Mouse (Mus musculus) gastrocnemius, adult 2 months (tissue): ENCODE data around the gene Gm13083. TPM values are rescaled to one million over a fixed set of nuclear protein-coding genes. Genes with fewer than 3 reads are reported as not detected.
"Not testable (repeated sequence)": the region's sequence is repeated elsewhere in the genome, so short reads cannot be mapped to it uniquely, and the experiment has no call there.

ENCODE experiments used
- DNase-seq: peaks from one replicate; pipeline ENCODE4 v3.0.0; 2022
- H3K27ac ChIP-seq: fragments of 200-600 bp; 2 replicates; pipeline ENCODE4 v1.8.1; 2022; ENCODE audit warnings: mild to moderate bottlenecking
- H3K4me3 ChIP-seq: fragments of 200-600 bp; 2 replicates; pipeline ENCODE4 v1.8.1; 2022; ENCODE audit warnings: mild to moderate bottlenecking, moderate library complexity
- intact Hi-C: fragments of 180-260 bp; cut with DNase I; formaldehyde crosslinking; loops from one replicate; pipeline ENCODE4 v1.15.1; 2025
- long read RNA-seq, 2 experiments: library from polyadenylated mRNA; stranded (forward); transcript quantifications; one replicate each; pipeline ENCODE4 v2.0.0; 2021
- total RNA-seq, 2 experiments: library from RNA; stranded (reverse); gene quantifications; 2 replicates each; pipeline ENCODE4 v1.2.3; 2021

Gm13083 gene
- not detected for total RNA-seq
- long read RNA-seq, experiment 1, result 0 reads
- long read RNA-seq, experiment 2, result 0 reads

DNA sequence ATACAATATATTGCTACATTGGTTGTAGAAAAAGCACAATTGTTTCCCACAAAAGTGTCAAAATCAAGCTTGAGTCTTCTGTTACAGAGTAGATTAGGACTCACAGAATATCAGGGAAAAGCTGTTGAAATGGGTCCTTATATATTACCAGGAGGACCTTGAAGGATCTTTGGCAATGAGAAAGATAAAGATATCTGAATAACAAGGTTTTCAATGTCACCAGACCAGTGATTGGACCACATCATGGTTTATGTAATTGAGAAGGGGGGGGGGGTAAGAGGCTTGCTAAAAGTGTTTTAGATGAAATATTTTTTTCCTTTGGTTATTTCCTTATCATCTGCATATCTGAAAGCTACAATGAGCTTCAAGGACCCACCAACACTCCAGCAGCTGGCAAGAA lies at the start of gene Gm13083:
Gm13083 (plus strand) TSS at position 301 of the 400 bp plus-strand sequence.
- H3K4me3 ChIP-seq, H3K27ac ChIP-seq, DNase-seq: not testable (repeated sequence)
- intact Hi-C loops, result loop anchor here (5.0 kb wide), 1 partner anchor 283 kb away; no protein-coding TSS in a partner anchor

DNA sequence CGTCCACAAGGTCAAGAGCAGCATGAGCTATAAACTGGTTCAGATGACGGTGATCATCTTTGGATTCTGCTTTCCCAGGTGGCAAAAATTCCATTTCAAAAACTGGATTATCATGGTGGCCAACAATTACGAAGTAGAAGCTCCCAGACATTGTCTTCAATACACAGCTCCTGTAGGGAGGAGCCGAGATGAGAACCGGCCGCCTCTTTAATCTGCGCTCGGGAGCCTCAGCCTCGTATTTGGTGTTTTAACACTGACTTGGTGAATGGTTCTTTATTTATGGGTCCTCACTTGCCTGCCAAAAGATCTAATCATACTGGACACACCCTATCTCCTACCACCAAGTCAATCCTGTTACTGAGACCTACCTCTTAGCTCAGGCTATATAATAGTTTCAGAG lies 2.9 kb upstream of the Gm13083 start:
- DNase-seq, H3K27ac ChIP-seq, H3K4me3 ChIP-seq, intact Hi-C loops: not testable (repeated sequence)

DNA sequence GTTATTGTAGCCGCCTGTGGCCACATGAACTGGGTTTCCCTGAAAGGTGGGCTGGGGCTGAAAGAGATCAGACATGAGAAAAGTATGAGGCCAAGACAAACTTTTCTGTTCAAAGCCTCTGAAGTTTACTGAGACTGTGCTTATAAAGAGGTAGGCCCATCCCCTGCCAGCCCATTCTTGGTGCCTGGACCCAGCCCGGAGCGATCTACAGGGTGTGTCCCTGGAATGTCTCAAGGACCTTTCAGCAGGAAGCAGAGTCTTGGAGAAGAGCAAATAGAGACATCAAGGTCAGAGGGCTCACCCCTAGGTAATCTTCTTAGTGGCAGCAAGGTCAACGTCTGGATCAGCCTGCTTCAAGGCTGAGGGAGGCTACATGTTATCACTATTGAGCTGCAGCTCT lies 3.3 kb downstream of the Gm13083 start:
- DNase-seq, H3K4me3 ChIP-seq, H3K27ac ChIP-seq: not testable (repeated sequence)
- intact Hi-C loops, result loop anchor here (5.0 kb wide), 1 partner anchor 279 kb away; no protein-coding TSS in a partner anchor

DNA sequence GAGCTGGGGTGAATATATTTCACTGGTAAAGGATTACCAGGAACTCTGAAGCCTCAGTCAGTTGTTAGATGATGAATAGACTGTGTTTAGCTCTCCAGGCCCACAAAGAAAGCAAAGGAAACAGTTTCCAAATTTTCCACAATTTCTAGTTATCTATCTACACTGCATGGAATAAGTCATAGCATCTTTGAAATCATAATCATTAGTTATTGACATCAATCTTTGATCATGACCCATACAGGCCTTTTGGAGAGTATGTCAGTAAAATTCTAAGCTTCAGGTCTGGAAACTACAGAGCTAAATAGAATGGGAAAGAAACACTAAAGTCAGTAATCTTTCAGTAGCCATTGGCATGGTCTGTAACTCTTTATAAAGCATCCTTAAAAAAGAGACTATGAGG lies 42.3 kb downstream of the Gm13083 start, which contains the start of gene Gm13088:
Gm13088 (minus strand) TSS at position 101 of the 400 bp plus-strand sequence.
- H3K4me3 ChIP-seq, intact Hi-C loops, H3K27ac ChIP-seq, DNase-seq: not testable (repeated sequence)

Other genes with a start within 250 kb of the Gm13083 start
- gene Pramel1, start 220.6 kb upstream of the Gm13083 start, total RNA-seq, result not detected
- 1 to 10 TPM; 6.2 to 7.8 TPM for gene Pramef8, start 202.6 kb upstream of the Gm13083 start, total RNA-seq
- not detected for gene Oog4, start 164.7 kb upstream of the Gm13083 start, total RNA-seq
- gene Gm13043, start 103.7 kb upstream of the Gm13083 start, total RNA-seq, result not detected
- not detected for gene Gm13040, start 79.0 kb upstream of the Gm13083 start, total RNA-seq
- gene BC080695, start 63.3 kb upstream of the Gm13083 start, total RNA-seq, result not detected
- not detected for gene Gm13057, start 63.3 kb upstream of the Gm13083 start, total RNA-seq
- gene Gm13088, start 42.2 kb downstream of the Gm13083 start, total RNA-seq, result not detected
- not detected for gene Gm13089, start 87.7 kb downstream of the Gm13083 start, total RNA-seq
- gene Gm13078, start 104.5 kb downstream of the Gm13083 start, total RNA-seq, result not detected
- gene Gm13023, start 174.3 kb downstream of the Gm13083 start, total RNA-seq, result not detected
- not detected for gene Gm13084, start 201.1 kb downstream of the Gm13083 start, total RNA-seq
- not detected for gene Gm13103, start 231.5 kb downstream of the Gm13083 start, total RNA-seq